Mouse (Mus musculus): Measurements from ENCODE around the gene Arhgap23.

- TF ChIP-seq CTCF (IDR thresholded peaks at IDR 0.05; ENCODE audit: low read depth, low read length) (no peak), POLR2A (IDR thresholded peaks at IDR 0.05; ENCODE audit: extremely low read depth, insufficient read depth, low read length) (no peak)
Observed at GRCm38 (mm10) chr11:97509058-97509457, 93.7 kb downstream of the Arhgap23 start.

All from liver, adult 2 months (tissue).